Mouse (Mus musculus) neutrophil, adult 5-6 weeks (primary cell): ENCODE results near the gene Ttll12. TPM values are rescaled to one million over a fixed set of nuclear protein-coding genes. Genes with fewer than 3 reads are reported as not detected.

Experiments used
- ATAC-seq: fragments of 151-379, 151-347 bp; 2 replicates; pipeline ENCODE4 v1.8.0; 2017; ENCODE audit warnings: mild to moderate bottlenecking, moderate TSS enrichment; ENCODE audit not compliant: insufficient number of reproducible peaks, poor library complexity, low FRiP score, severe bottlenecking; ENCODE audit errors: extremely low read depth
- total RNA-seq: library from RNA; stranded (forward); fragments of 200-1000 nt; gene quantifications from 2 replicates; pipeline ENCODE4 v1.2.3, GENCODE M21; 2017

The Ttll12 gene
- 2.2 and 4.5 TPM in 2 replicates for total RNA-seq

- ATAC-seq = no peak
Measured at GRCm38 (mm10) chr15:83594513-83595363, at the start of gene Ttll12. Ttll12 (minus strand) TSS chr15:83595157.

GRCm38 (mm10) chr15:83642518-83642917 lies 47.6 kb upstream of the Ttll12 start:
- ATAC-seq = no peak

DNA sequence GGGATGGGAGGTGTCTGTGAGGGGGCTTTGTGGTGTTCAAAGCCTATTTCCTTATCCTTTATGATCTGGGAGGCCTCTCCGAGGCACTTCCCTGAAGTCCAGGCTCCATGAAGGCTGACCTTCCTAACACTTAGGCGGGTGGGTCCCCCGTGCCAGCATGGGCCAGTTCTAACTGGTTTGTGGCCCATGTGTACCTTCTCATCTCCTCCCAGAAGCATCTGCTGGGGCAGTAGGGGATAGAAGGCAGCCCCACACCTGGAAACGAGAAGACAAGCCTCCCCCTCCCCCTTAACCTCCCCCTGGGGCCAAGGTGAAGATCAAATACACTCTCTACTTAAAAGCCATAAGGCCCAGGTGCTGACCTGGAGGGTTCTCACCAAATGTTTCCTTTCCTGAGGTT lies 45.3 kb upstream of the Ttll12 start:
- ATAC-seq = no peak

DNA sequence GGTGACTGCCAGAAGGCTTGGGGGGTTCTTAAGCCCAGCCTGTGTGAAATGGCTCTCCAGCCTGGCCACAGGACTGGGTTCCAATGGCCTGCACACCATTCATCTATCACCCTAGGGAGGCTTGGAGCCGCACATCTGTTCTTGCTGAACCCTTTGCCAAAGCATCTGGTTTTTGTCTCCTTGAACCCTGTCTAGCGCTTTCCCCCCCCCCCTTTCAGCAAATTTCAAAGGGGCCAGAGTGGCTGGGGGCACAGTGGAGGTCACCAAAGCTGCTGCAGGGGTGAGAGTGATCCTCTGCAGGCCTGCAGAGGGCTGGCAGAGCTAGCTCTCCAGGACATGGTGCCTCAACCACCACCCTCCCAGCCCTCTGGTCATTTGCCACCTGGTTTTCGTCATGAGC lies 44.2 kb upstream of the Ttll12 start:
- no peak for ATAC-seq

DNA sequence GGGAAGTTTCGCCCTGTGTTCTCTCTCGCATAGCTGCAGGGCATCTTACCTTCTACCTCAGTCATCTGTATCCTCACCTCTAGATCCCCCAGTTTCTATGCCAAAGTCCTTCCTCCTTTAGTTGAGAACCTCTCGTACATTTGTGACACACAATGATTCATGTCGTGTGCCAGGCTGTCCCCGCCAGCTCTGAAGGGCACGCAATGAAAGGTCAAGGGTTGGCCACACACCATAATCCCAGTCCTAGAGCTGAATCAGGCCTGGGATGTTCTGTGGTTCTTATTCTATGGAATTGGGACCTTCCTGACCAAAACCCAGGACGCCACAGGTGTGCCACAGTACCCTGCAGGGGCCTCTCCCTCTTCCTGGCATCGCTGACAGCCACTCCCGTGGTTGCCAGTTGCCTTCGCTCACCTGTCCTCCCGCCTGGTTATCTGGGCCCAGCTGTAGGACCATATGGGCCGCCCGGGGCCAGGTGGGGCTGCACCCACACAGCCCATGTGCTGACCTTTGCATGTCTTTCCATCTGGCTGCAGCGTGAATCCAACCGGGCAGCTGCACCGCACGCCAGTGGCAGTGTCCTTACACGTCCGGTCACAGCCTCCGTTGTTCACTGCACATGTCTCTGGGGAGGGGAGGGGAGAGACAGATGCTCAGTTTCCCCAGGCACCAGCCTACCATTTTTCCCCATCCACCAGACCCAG lies 43.4 kb upstream of the Ttll12 start:
- no peak for ATAC-seq

DNA sequence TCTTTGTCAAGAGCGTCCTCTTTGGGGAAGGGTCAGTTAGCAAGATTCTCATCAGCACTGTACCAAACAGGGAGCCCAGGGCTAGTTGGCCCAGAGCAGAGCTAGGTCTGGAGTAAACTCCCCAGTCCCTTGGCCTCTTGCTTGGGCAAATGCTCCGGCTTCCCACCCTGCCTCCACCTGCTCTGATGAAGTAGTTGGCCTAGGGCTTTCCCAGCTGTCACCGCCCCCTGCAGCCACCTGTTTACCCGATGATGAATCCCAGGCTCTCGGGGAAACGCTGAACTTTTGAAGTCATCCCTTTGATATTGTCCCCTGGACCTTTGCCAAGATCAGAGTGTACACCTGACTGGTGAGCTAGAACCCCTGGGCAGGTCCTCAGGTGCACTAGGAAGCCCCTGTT lies 41.8 kb upstream of the Ttll12 start:
- ATAC-seq = no peak

GRCm38 (mm10) chr15:83635251-83635650 lies 40.3 kb upstream of the Ttll12 start:
- ATAC-seq = no peak

DNA sequence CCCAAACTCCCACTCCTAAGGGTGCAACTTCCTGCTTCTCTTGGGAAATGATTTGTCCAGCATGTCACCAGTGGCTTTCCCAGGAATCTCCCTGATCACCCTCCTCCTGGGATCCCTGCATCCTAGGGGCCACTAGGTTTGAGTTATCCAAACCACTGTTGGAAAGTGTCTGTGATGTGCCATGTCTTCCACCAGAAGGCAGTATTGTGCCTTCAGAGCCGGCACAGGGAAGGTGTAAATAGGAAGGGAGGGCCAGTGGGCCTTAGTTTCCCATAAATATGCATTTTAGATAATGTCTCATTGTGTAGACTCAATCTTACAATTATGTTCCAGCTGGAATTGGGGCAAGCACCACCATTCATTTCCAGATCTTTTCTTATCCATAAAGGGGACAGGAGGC lies 39.1 kb upstream of the Ttll12 start:
- ATAC-seq = no peak

DNA sequence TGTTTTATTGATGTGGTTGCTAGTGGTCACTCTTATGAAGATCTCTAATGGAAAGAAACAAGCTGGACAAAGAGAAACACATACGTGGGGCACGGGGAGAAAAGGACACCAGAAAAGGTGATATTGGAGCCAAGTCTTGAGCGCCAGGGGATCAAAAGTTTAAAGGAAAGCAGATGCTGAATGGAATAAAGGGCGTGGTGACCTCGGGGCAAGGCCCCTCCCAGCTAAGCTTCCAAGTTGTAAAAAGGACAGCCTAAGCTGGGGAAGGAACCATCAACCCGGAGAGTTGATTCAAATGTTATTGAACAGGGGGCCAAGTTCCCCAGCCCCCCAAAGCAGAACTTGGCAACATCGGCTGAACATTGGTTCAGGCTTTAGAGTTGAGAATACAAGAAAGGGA lies 36.1 kb upstream of the Ttll12 start:
- ATAC-seq = no peak

DNA sequence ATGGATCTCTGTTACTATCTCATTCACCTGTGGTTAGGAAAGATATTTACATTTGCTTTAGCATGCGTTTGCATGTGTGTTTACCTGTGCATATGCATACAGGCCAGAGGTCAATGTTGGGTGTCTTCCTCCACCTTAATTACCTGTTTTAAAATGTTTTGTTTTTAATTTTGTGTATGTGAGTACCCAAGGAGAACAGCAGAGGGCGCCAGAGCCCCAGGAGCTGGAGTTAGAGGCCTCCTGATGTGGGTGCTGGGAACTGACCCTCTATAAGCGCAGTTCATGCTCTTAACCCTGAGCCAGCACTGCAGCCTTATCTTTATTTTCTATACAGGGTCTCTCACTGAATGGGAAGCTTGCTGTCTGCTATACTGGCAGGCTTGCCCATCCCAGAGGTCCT lies 34.8 kb upstream of the Ttll12 start:
- ATAC-seq = no peak

DNA sequence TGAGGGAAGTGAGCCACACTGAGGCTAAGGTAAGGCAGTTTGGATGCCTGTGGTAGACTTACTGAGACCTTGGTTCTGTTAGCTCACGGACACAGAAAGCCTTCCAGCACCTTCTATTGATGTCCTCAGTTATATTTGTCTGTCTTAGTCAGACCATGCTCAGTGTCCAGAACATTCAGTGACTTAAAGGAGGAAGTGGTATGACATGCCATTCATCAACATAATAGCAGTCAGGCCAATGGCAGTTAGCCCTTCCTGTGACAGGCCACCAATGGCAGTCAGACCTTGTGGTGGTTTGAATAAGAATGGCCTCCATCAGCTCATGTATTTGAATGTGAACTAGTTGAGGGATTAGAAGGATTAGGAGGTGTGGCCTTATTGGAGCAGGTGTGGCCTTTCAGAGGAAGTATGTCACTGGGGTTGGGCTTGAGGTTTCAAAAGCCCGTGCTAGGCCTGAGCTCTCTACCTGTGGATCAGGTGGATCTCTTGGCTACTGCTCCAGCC lies 31.2 kb upstream of the Ttll12 start:
- no peak for ATAC-seq

- ATAC-seq = no peak
Measured at GRCm38 (mm10) chr15:83615245-83615644, 20.3 kb upstream of the Ttll12 start.

DNA sequence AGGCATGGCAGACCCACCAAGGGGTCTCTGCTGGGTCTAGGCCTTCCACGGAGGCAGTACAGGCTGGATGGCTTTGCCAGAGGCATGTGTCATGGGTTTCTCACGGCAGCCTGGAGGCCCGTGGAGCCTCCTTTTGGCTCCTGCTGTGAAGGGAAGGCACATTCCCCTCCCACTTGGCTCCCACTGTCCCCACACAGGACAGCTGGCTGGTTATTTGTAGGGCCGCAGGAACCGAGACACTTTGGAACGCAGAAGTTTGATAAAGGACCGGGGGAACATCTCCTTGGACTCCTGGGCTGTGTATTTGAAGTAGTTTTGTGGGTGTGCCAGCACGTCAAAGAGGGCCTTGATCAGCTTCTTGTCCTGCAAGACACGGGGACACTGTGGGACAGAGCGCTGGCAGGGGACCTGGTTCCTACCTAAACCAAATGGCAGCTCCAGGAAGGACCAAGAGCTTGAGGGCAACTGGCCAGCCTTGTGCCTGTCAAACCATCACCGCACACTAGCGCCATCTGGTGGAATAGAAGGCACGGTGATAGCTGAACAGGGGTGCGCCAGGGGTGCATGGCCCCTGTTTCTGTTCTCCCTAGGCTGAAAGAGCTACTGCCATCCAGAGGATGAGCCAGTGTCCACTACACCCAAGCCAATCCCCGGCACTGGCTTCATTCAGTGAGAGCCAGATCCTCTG lies 12.3 kb upstream of the Ttll12 start:
- peak; percentile 37; the same call in 1 of the 2 replicates for ATAC-seq

- ATAC-seq = no peak
Measured at GRCm38 (mm10) chr15:83606700-83607099, 11.7 kb upstream of the Ttll12 start.

GRCm38 (mm10) chr15:83606216-83606615 lies 11.3 kb upstream of the Ttll12 start:
- ATAC-seq = no peak

DNA sequence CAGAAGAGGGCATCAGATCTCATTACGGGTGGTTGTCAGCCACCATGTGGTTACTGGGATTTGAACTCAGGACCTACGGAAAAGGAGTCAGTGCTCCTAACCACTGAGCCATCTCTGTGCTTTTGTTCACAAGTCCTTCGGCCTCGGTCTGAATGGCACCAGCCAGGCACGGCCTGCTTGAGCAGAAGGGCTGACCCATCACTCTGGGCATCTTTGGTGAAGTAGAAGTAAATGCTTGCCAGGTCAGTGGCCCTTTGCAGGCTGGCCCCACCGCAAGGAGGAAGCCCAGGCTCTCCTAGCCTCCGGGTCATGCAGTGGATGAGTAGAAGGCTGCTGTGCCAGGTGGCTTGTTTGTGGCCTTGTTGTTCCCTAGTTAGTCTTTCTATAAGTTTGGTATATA lies 8.5 kb upstream of the Ttll12 start:
- ATAC-seq = no peak

- no peak for ATAC-seq
Measured at GRCm38 (mm10) chr15:83603046-83603396, 8.1 kb upstream of the Ttll12 start.

- ATAC-seq = peak; percentile 84
Measured at GRCm38 (mm10) chr15:83602372-83603045, 7.6 kb upstream of the Ttll12 start.

- no peak for ATAC-seq
Measured at GRCm38 (mm10) chr15:83601185-83601584, 6.2 kb upstream of the Ttll12 start.
